Mouse (Mus musculus): Measurements from ENCODE around the gene Trpm8. TPM values are rescaled to one million over a fixed set of nuclear protein-coding genes. Genes with fewer than 3 reads are reported as not detected.

Trpm8 gene
- polyA plus RNA-seq, 1 experiment from 2014 or later = not detected

- Histone ChIP-seq H3K27ac (ENCODE audit: low read depth) (no peak overlapping the region), H3K9ac (no peak overlapping the region), H3K27me3 (ENCODE audit: insufficient read depth, low read length) (no peaks in the 10 kb centered on the region), H3K9me3 (ENCODE audit: low read depth, low read length) (peaks cover 59% of the 10 kb centered on the region), H3K4me2 (no peak overlapping the region), H3K4me1 (ENCODE audit: insufficient read depth) (no peaks in the 10 kb centered on the region), H3K36me3 (ENCODE audit: insufficient read depth) (no peaks in the 10 kb centered on the region), H3K4me3 (ENCODE audit: low read depth, low read length) (no peak overlapping the region)
- WGBS = 60% methylated on average over 6 of the region's 6 CpGs
- TF ChIP-seq CTCF (IDR thresholded peaks at IDR 0.05; ENCODE audit: low read depth) = no peak
- DNase-seq (peak; percentile 7), ATAC-seq (ENCODE audit: insufficient read depth) (no peak)
Observed at GRCm38 (mm10) chr1:88303762-88304161, 26.3 kb downstream of the Trpm8 start.

GRCm38 (mm10) chr1:88304261-88304985 lies 27.0 kb downstream of the Trpm8 start:
- TF ChIP-seq CTCF (IDR thresholded peaks at IDR 0.05; ENCODE audit: low read depth) = no peak
- Histone ChIP-seq H3K36me3 (ENCODE audit: insufficient read depth) (no peaks in the 10 kb centered on the region), H3K27me3 (ENCODE audit: insufficient read depth, low read length) (no peaks in the 10 kb centered on the region), H3K4me2 (no peak overlapping the region), H3K27ac (ENCODE audit: low read depth) (no peak overlapping the region), H3K9me3 (ENCODE audit: low read depth, low read length) (peaks cover 57% of the 10 kb centered on the region), H3K9ac (no peak overlapping the region), H3K4me3 (ENCODE audit: low read depth, low read length) (no peak overlapping the region), H3K4me1 (ENCODE audit: insufficient read depth) (no peaks in the 10 kb centered on the region)
- peak; percentile 3 for DNase-seq
- WGBS = 59% methylated on average over 8 of the region's 8 CpGs
- ATAC-seq (ENCODE audit: insufficient read depth) = no peak

GRCm38 (mm10) chr1:88305018-88305795 lies 27.7 kb downstream of the Trpm8 start:
- H3K9me3 ChIP-seq (ENCODE audit: low read depth, low read length) = peaks cover 52% of the 10 kb centered on the region
- no peaks in the 10 kb centered on the region for H3K27me3 ChIP-seq (ENCODE audit: insufficient read depth, low read length)
- ATAC-seq (ENCODE audit: insufficient read depth) (no peak), DNase-seq (no peak)
- no peaks in the 10 kb centered on the region for H3K4me1 ChIP-seq (ENCODE audit: insufficient read depth)
- 39% methylated on average over 6 of the region's 6 CpGs for WGBS
- H3K27ac ChIP-seq (ENCODE audit: low read depth) = no peak overlapping the region
- H3K9ac ChIP-seq = no peak overlapping the region
- H3K4me2 ChIP-seq = no peak overlapping the region
- H3K4me3 ChIP-seq (ENCODE audit: low read depth, low read length) = no peak overlapping the region
- no peaks in the 10 kb centered on the region for H3K36me3 ChIP-seq (ENCODE audit: insufficient read depth)
- TF ChIP-seq CTCF (IDR thresholded peaks at IDR 0.05; ENCODE audit: low read depth) = no peak

GRCm38 (mm10) chr1:88306543-88306942 lies 29.1 kb downstream of the Trpm8 start:
- peaks cover 39% of the 10 kb centered on the region for H3K9me3 ChIP-seq (ENCODE audit: low read depth, low read length)
- no peak overlapping the region for H3K27ac ChIP-seq (ENCODE audit: low read depth)
- no peaks in the 10 kb centered on the region for H3K36me3 ChIP-seq (ENCODE audit: insufficient read depth)
- 54% methylated on average over 1 of the region's 1 CpGs for WGBS
- no peak for ATAC-seq (ENCODE audit: insufficient read depth)
- H3K4me2 ChIP-seq = no peak overlapping the region
- TF ChIP-seq CTCF (IDR thresholded peaks at IDR 0.05; ENCODE audit: low read depth) = no peak
- H3K4me1 ChIP-seq (ENCODE audit: insufficient read depth) = no peaks in the 10 kb centered on the region
- no peak overlapping the region for H3K9ac ChIP-seq
- H3K27me3 ChIP-seq (ENCODE audit: insufficient read depth, low read length) = no peaks in the 10 kb centered on the region
- no peak overlapping the region for H3K4me3 ChIP-seq (ENCODE audit: low read depth, low read length)
- DNase-seq = peak; percentile 2

GRCm38 (mm10) chr1:88307180-88307579 lies 29.7 kb downstream of the Trpm8 start:
- no peaks in the 10 kb centered on the region for H3K36me3 ChIP-seq (ENCODE audit: insufficient read depth)
- H3K4me2 ChIP-seq = no peak overlapping the region
- DNase-seq (peak; percentile 5), ATAC-seq (ENCODE audit: insufficient read depth) (no peak)
- no peak overlapping the region for H3K9ac ChIP-seq
- H3K27ac ChIP-seq (ENCODE audit: low read depth) = no peak overlapping the region
- no peaks in the 10 kb centered on the region for H3K27me3 ChIP-seq (ENCODE audit: insufficient read depth, low read length)
- H3K9me3 ChIP-seq (ENCODE audit: low read depth, low read length) = peaks cover 38% of the 10 kb centered on the region
- H3K4me3 ChIP-seq (ENCODE audit: low read depth, low read length) = no peak overlapping the region
- 67% methylated on average over 12 of the region's 12 CpGs for WGBS
- H3K4me1 ChIP-seq (ENCODE audit: insufficient read depth) = no peaks in the 10 kb centered on the region
- TF ChIP-seq CTCF (IDR thresholded peaks at IDR 0.05; ENCODE audit: low read depth) = no peak

GRCm38 (mm10) chr1:88309020-88309419 lies 31.6 kb downstream of the Trpm8 start:
- H3K27ac ChIP-seq (ENCODE audit: low read depth) = no peak overlapping the region
- no peak overlapping the region for H3K9ac ChIP-seq
- H3K4me3 ChIP-seq (ENCODE audit: low read depth, low read length) = no peak overlapping the region
- no peak for TF ChIP-seq CTCF (IDR thresholded peaks at IDR 0.05; ENCODE audit: low read depth)
- H3K4me2 ChIP-seq = no peak overlapping the region
- 50% methylated on average over 2 of the region's 2 CpGs for WGBS
- no peaks in the 10 kb centered on the region for H3K27me3 ChIP-seq (ENCODE audit: insufficient read depth, low read length)
- DNase-seq (no peak), ATAC-seq (ENCODE audit: insufficient read depth) (no peak)
- peaks cover 29% of the 10 kb centered on the region for H3K9me3 ChIP-seq (ENCODE audit: low read depth, low read length)
- H3K36me3 ChIP-seq (ENCODE audit: insufficient read depth) = no peaks in the 10 kb centered on the region
- H3K4me1 ChIP-seq (ENCODE audit: insufficient read depth) = no peaks in the 10 kb centered on the region

GRCm38 (mm10) chr1:88309905-88310304 lies 32.4 kb downstream of the Trpm8 start:
- WGBS = 46% methylated on average over 3 of the region's 3 CpGs
- no peak overlapping the region for H3K9ac ChIP-seq
- H3K36me3 ChIP-seq (ENCODE audit: insufficient read depth) = no peaks in the 10 kb centered on the region
- no peak overlapping the region for H3K27ac ChIP-seq (ENCODE audit: low read depth)
- no peak for TF ChIP-seq CTCF (IDR thresholded peaks at IDR 0.05; ENCODE audit: low read depth)
- H3K9me3 ChIP-seq (ENCODE audit: low read depth, low read length) = peaks cover 22% of the 10 kb centered on the region
- DNase-seq (no peak), ATAC-seq (ENCODE audit: insufficient read depth) (0 out of 2 replicates have a peak, but pooled peaks have one; percentile 29)
- H3K4me3 ChIP-seq (ENCODE audit: low read depth, low read length) = no peak overlapping the region
- no peaks in the 10 kb centered on the region for H3K4me1 ChIP-seq (ENCODE audit: insufficient read depth)
- no peak overlapping the region for H3K4me2 ChIP-seq
- H3K27me3 ChIP-seq (ENCODE audit: insufficient read depth, low read length) = no peaks in the 10 kb centered on the region

All from lung, embryonic 14.5 days (tissue).